Mouse (Mus musculus) retina, adult 2 months (tissue): Measurements from ENCODE around the gene Hoxa7.

ENCODE experiments used
- DNase-seq: peaks from one replicate; pipeline ENCODE4 v3.0.0-alpha.2; 2012; ENCODE audit warnings: low read depth, low spot score

Hoxa7 gene

GRCm38 (mm10) chr6:52221337-52221992 lies at the start of gene Hoxa7:
Gene Hoxa7 (minus strand): TSS chr6:52221854.
- peak; percentile 59 for DNase-seq

- peak; percentile 46 for DNase-seq
These were observed 49.1 kb upstream of the Hoxa7 start for GRCm38 (mm10) chr6:52270494-52271480.

- DNase-seq: no peak
These were observed 47.1 kb upstream of the Hoxa7 start for GRCm38 (mm10) chr6:52268756-52269155.

GRCm38 (mm10) chr6:52268341-52268740 lies 46.7 kb upstream of the Hoxa7 start:
- DNase-seq: no peak

- DNase-seq: no peak
These were observed 46.0 kb upstream of the Hoxa7 start for GRCm38 (mm10) chr6:52267691-52268090.

GRCm38 (mm10) chr6:52267221-52267620 lies 45.6 kb upstream of the Hoxa7 start:
- no peak for DNase-seq

GRCm38 (mm10) chr6:52266666-52266985 lies 45.0 kb upstream of the Hoxa7 start:
- no peak for DNase-seq

GRCm38 (mm10) chr6:52265913-52266665 lies 44.4 kb upstream of the Hoxa7 start:
- no peak for DNase-seq

GRCm38 (mm10) chr6:52265306-52265912 lies 43.8 kb upstream of the Hoxa7 start:
- DNase-seq: no peak

GRCm38 (mm10) chr6:52264106-52264790 lies 42.6 kb upstream of the Hoxa7 start:
- DNase-seq: no peak

GRCm38 (mm10) chr6:52263321-52263585 lies 41.6 kb upstream of the Hoxa7 start:
- no peak for DNase-seq

GRCm38 (mm10) chr6:52262463-52263320 lies 41.0 kb upstream of the Hoxa7 start:
- no peak for DNase-seq

- DNase-seq: no peak
These were observed 40.3 kb upstream of the Hoxa7 start for GRCm38 (mm10) chr6:52261751-52262462.

GRCm38 (mm10) chr6:52260654-52261575 lies 39.3 kb upstream of the Hoxa7 start, which contains the start of gene Hoxa13:
Gene Hoxa13 (minus strand): TSS chr6:52260880.
- no peak for DNase-seq

- no peak for DNase-seq
These were observed 38.2 kb upstream of the Hoxa7 start for GRCm38 (mm10) chr6:52259811-52260261.

- DNase-seq: no peak
These were observed 37.6 kb upstream of the Hoxa7 start for GRCm38 (mm10) chr6:52259081-52259790.

- peak; percentile 53 for DNase-seq
These were observed 35.3 kb upstream of the Hoxa7 start for GRCm38 (mm10) chr6:52256956-52257355.
